Mouse (Mus musculus): Measurements from ENCODE around the gene Sufu.
A peak's percentile ranks its signal among the peaks of the same experiment; 100 is the strongest.

The Sufu gene

GRCm38 (mm10) chr19:46500581-46501341 lies 104.1 kb downstream of the Sufu start:
- peak; percentile 62 for DNase-seq

DNA sequence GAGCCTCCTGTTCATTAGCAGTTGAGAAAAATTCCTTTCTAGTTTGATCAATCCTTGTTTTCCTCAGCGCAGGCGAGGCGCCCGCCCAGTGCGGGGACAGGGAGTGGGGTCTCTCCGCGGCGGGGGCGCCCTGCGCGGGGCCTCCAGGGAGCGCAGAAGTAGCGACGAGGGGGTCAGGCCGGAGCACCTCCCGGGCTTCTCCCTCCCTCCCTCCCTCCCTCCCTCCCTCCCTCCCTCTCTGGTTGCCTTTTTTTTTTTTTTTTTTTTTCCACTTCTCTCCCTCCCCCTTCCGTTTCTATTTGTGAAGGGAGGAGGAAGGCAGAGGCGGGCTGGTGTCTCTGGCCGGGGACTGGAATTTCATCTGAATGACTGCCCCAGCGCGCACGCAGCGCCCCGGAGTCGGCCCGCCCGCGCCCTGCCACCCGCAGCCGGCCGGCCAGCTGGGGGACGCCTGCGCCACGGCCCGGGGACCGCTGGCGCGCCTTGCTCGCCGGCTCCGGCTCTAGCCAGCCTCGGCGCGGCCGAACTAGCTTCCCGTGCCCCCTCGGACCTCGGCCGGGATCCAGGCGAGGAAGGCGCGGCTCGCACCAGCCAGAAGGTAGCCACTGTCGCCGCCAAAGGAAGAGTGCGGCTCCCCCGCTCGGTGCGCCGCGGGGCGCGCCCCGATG lies 104.8 kb downstream of the Sufu start, which contains the start of gene Trim8:
Trim8 (plus strand) TSS at position 302 of the 668 bp plus-strand sequence.
- DNase-seq: peak; percentile 68

- DNase-seq: peak; percentile 90
These were observed 105.4 kb downstream of the Sufu start for GRCm38 (mm10) chr19:46502069-46502455.

DNA sequence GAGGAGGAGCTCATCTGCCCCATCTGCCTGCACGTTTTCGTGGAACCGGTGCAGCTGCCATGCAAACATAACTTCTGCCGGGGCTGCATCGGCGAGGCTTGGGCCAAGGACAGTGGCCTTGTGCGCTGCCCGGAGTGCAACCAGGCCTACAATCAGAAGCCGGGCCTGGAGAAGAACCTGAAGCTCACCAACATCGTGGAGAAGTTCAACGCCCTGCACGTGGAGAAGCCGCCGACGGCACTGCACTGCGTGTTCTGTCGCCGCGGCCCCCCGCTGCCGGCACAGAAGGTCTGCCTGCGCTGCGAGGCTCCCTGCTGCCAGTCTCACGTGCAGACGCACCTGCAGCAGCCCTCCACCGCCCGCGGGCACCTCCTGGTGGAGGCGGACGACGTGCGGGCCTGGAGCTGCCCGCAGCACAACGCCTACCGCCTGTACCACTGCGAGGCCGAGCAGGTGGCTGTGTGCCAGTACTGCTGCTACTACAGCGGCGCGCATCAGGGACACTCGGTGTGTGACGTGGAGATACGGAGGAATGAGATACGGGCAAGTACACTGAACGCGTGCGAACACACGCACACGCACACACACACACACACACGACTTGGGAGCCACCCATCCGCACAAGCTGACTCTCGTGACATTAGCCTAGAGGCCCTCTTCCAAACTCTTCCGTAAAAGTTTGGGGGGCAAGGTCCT lies 105.9 kb downstream of the Sufu start:
- peak; percentile 96 for DNase-seq

DNA sequence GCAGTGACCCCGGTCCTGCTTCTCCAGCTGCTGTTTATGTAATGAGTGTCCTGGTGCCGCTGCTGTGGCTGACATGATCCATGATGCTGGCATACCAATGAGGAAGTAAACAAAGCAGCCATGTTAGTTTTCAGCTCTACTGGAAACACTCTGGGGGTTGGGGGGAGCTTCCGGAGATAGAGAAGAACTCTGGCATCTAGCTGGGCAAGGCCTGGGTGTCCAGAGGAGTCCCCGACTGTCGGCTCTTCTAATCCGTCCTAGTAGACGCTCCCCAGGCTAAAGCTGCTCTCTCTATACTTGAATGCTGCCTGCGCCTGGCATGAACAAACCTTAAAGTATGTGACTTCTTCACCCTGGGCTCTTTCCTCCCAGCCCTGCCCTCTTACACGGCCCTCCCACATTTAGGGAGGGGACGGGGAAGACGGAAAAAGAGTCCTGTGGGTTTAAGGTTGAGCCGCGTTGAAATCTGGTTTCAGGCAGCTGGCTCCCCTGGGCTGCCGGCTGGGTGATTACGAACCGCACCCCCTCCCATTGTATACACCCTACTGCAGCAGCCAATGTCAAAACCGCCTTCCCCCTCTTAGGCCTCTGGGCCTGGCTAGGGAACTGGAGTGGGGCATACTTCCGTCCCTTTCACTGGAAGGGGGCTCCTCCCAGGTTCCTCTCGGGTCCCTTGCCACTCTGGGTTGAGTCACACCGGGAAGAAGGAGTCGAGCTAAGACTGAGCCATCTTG lies 106.8 kb downstream of the Sufu start:
- peak; percentile 87 for DNase-seq

DNA sequence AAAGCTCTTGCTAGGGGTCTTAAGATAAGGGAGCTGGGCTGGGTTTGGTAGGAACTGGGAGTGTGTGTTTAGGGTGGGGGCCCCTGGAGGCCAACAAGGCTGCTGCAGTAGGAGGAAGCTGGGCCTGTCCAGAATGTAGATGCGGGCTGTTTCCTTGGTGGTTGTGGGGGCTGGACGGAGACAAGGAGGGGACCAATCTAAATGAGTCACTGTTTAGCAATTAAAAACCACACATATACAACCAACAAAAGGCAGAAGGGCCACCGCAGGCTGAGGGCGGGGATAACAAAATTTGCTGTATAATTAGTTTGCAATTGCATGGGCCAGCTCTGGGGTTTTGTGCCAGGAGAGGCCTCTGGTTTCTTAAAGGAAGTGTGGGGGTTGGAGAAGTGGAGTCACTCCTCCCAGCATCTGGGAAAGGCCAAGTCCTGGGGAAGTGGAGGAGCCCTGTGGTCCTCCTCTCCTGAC lies 107.4 kb downstream of the Sufu start:
- DNase-seq: no peak

GRCm38 (mm10) chr19:46504822-46505417 lies 108.2 kb downstream of the Sufu start:
- DNase-seq: no peak

DNA sequence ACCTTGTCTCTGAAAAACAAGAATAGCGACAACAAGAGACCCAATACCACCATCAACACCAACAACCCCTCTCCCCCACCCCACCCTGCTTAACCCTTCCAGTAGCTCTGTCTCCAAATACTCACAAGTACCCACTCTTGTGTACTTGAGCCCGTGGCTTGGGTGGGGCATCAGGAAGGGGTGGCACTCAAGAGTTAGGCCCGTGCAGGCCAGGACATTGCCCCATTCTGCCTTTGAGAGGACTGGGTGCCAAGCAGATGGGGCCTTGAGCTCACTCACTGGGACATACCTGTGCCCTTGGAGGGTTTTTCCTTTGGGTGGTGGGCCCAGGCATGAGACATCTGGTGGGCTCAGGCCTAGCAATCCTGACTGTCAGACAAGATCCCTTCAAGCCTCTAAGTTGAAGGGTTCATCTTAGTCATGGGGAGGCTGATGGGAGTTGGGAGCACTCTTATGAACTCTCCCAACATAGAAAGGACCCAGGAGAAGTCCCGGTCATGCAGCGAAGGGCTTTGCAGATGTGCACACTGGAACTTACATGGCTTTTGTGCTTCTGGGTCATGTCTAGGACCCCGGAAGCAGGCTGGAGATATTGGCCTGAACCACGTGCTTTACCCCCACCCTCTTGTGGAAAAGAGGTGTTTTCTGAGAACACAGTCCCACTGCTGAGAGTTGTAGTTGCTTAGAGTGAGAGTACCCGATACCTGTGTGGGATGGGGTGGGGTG lies 109.1 kb downstream of the Sufu start:
- no peak for DNase-seq

GRCm38 (mm10) chr19:46506372-46506717 lies 109.6 kb downstream of the Sufu start:
- no peak for DNase-seq

DNA sequence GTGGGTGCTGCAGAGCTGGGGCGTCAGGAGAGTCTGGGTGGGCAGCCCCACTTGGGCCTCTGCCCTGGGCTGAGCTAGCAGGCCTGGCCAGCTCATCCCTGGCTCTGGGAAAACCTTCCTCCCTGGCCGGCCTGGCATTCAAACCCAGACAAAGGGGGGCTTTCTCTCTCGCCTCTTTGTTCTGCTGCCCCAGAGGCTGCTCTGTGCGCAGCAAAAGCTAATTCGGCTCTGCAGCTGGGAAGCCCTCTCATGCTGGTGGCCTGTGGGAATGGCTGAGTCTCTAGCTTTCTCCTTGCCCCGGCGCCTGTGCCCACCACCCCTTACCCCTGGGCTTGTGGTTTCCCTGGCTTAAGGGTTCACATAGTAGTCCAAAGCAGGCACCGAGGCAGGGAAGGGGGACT lies 110.5 kb downstream of the Sufu start:
- no peak for DNase-seq

GRCm38 (mm10) chr19:46507806-46508205 lies 111.1 kb downstream of the Sufu start:
- DNase-seq: no peak

GRCm38 (mm10) chr19:46508738-46509137 lies 112.0 kb downstream of the Sufu start:
- peak; percentile 62 for DNase-seq

DNA sequence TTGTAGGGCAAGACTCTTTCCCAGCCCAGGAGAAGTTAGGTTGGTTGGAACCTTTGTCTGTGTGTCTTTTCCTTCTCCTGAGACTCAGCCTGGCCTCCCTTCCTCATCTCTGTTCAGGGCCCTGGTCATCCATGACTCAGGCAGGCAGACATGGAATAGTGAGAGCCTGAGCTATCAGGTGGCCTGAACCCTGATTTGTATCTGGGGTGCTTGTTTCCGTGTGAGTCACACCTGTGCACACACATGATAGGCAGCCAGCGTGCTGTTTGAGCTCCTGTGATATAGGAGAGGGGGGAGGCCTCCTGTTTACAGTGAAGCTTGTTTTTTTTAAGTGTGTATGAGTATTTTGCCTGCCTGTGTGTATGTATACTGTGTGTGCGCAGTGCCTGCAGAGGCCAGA lies 112.5 kb downstream of the Sufu start:
- DNase-seq: no peak

DNA sequence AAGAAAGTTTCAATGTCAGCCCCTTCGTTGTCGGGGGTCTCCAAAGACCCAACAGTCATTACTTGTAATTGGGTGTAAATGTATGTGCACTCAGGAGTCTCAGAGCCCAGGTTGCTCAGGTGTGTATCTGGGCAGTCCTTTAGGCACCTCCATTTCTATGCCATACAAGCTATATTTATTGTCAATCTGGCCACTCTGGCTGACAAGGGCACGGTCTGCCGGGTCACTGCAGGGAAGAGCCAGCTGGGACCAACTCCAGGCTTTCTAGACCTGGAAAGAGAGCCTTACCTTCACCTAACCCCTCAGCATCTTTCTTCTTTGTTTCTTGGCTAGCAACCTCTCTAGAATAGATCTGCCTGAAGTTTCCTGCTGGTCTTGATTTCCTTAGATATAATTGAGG lies 113.0 kb downstream of the Sufu start:
- no peak for DNase-seq

- DNase-seq: no peak
These were observed 113.7 kb downstream of the Sufu start for GRCm38 (mm10) chr19:46510401-46510800.

GRCm38 (mm10) chr19:46510824-46511223 lies 114.1 kb downstream of the Sufu start:
- peak; percentile 68 for DNase-seq

DNA sequence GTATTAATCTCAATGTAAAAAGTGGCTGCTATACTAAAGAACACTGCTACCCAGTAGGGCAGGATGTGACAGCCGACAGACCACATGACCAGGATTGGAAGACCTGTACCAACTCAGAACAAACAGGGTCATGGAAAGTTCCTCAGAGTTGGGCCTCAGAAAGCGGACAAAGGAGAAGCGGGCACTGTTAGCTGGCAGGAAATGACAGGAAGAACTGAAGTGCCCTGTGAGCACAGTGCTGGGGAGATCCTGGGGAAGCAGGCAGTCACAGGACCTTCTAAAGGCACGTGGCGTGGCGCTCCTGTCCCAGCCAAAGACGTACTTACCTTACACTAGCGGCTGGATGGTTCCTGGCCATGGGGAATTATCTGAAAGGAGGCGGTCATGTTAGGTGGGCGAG lies 114.6 kb downstream of the Sufu start:
- no peak for DNase-seq

DNA sequence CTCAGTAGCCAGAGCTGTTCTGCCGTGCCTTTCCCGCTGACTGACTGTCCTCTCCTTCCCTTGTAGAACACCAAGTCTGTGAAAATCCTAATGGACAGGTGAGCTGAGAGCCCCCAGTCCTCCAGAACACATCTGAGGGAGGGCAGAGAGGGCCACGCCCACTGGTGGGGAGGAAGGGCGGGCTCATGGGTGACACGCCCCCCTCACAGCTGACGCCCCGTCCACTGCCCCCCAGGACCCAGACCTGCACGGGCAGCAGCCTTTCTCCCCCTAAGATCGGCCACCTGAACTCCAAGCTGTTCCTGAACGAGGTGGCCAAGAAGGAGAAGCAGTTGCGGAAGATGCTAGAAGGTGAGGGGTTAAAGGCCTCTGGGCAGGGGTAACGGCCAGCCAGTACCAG lies 117.7 kb downstream of the Sufu start:
- DNase-seq: no peak

GRCm38 (mm10) chr19:46515287-46515821 lies 118.7 kb downstream of the Sufu start:
- peak; percentile 13 for DNase-seq

DNA sequence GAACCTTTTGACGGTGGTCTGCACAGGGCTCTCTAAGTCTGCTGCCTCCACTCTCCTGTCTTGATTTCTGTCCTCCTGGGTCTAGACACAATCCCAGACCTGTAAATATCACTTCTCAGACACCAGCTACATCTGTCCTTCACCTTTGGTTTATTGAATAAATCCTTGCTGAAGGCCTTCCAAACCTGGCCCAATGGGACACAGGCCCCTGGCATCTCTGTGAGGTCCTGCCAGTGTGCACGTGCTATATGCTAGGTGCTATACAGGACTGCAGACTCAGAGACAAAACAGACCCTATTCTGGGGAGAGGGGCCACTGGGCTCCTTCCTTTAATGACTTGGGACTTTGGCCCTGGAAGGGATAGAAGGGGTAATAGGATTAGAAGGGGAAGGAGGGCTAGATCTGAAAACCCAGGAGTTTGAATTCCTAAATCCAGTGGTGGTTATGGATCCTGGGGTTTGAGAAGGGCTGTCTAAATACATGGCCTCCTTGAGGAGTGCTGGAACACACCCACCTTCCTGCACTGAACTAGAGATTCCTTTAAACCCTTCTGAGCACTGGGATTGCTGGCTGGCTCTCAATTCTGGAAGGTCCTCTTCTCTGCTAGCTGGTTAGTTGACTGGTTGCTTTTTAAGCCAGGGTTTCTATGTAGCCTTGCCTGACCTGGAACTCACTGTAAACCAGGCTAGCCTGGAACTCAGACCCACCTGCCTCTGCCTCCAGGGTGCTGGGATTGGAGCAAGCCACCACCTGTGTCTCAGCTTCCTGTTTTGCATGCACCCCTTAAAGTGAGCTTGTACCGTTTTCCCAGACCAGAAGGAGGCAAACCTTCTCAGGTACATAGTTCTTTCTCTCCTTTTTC lies 120.2 kb downstream of the Sufu start:
- peak; percentile 72 for DNase-seq
